Mouse (Mus musculus) c-Kit-positive CD71-positive TER-119-negative erythroid progenitor cells, embryonic 14.5 days (primary cell): ENCODE data around the gene Pbx3.
A peak's percentile ranks its signal among the peaks of the same experiment; 100 is the strongest.

Experiments
- DNase-seq: peaks from one replicate; pipeline ENCODE4 v3.0.0-alpha.2; 2013; ENCODE audit warnings: low read depth

The Pbx3 gene

GRCm38 (mm10) chr2:34372305-34373301, at the start of gene Pbx3:
Gene Pbx3 (minus strand): TSS chr2:34373142.
- peak; percentile 92 for DNase-seq

GRCm38 (mm10) chr2:34420256-34420655, 47.3 kb upstream of the Pbx3 start:
- DNase-seq, result no peak

GRCm38 (mm10) chr2:34409741-34410340, 36.9 kb upstream of the Pbx3 start:
- DNase-seq, result no peak

- no peak for DNase-seq
These were observed 35.4 kb upstream of the Pbx3 start for GRCm38 (mm10) chr2:34408341-34408740.

GRCm38 (mm10) chr2:34407596-34407995, 34.7 kb upstream of the Pbx3 start:
- DNase-seq, result peak; percentile 10

GRCm38 (mm10) chr2:34406601-34407464, 33.9 kb upstream of the Pbx3 start, which contains the start of gene Mapkap1:
Gene Mapkap1 (plus strand): TSS chr2:34406771.
- peak; percentile 91 for DNase-seq

GRCm38 (mm10) chr2:34399535-34399934, 26.6 kb upstream of the Pbx3 start:
- DNase-seq, result no peak

GRCm38 (mm10) chr2:34378930-34379329, 6.0 kb upstream of the Pbx3 start:
- DNase-seq, result no peak

GRCm38 (mm10) chr2:34374349-34374748, 1.4 kb upstream of the Pbx3 start:
- no peak for DNase-seq

- DNase-seq, result no peak
These were observed 944 bp upstream of the Pbx3 start for GRCm38 (mm10) chr2:34373886-34374285.

- DNase-seq, result peak; percentile 32
These were observed 1.3 kb downstream of the Pbx3 start for GRCm38 (mm10) chr2:34371441-34372304.

- DNase-seq, result no peak
These were observed 2.1 kb downstream of the Pbx3 start for GRCm38 (mm10) chr2:34370725-34371440.

- no peak for DNase-seq
These were observed 2.6 kb downstream of the Pbx3 start for GRCm38 (mm10) chr2:34370349-34370724.

- no peak for DNase-seq
These were observed 4.5 kb downstream of the Pbx3 start for GRCm38 (mm10) chr2:34368396-34368795.

- DNase-seq, result no peak
These were observed 5.9 kb downstream of the Pbx3 start for GRCm38 (mm10) chr2:34367024-34367423.

GRCm38 (mm10) chr2:34363678-34364077, 9.3 kb downstream of the Pbx3 start:
- no peak for DNase-seq

- no peak for DNase-seq
These were observed 17.1 kb downstream of the Pbx3 start for GRCm38 (mm10) chr2:34355801-34356211.

GRCm38 (mm10) chr2:34352006-34352405, 20.9 kb downstream of the Pbx3 start:
- DNase-seq, result no peak

GRCm38 (mm10) chr2:34347096-34347495, 25.8 kb downstream of the Pbx3 start:
- no peak for DNase-seq

GRCm38 (mm10) chr2:34298664-34299063, 74.3 kb downstream of the Pbx3 start:
- no peak for DNase-seq

GRCm38 (mm10) chr2:34298202-34298601, 74.7 kb downstream of the Pbx3 start:
- DNase-seq, result no peak
